18 mouse cellular contexts compared by ENCODE assay signal in genomic region chr11:120662759-120663158, GRCm38 (mm10). TPM values are rescaled to one million over a fixed set of nuclear protein-coding genes. Genes with fewer than 3 reads are reported as not detected.
"Had no signal": no experiment of that assay in that cellular context is flagged by ENCODE, and none has a peak within 500 bp of the region (broad histone marks: within the 10 kb centered on the region; RNA-seq: fewer than 3 reads in every experiment).

No protein-coding gene starts in this region.

- ATAC-seq: liver, embryonic 12.5 days; midbrain, embryonic 15.5 days had no signal

- DNase-seq: kidney, adult 9 months; kidney, postnatal 4 days; lung, embryonic 14.5 days; lung, postnatal 10 days; lung, postnatal 4 days; right cerebral cortex, postnatal 4 days; spleen, adult 18-20 months; thymus, adult 2 months; thymus, postnatal 36 days had no signal

- H3K4me3 ChIP-seq: limb, embryonic 15.5 days; liver, embryonic 12.5 days; midbrain, embryonic 10.5 days; midbrain, embryonic 15.5 days; stomach, embryonic 15.5 days had no signal

- H3K27ac ChIP-seq: kidney, postnatal 0 days; limb, embryonic 15.5 days; liver, embryonic 12.5 days; midbrain, embryonic 10.5 days; midbrain, embryonic 15.5 days; stomach, embryonic 15.5 days had no signal

- H3K9me3 ChIP-seq: limb, embryonic 15.5 days; liver, embryonic 12.5 days; midbrain, embryonic 10.5 days; midbrain, embryonic 15.5 days; stomach, embryonic 15.5 days had no signal

- H3K4me2 ChIP-seq: limb, embryonic 15.5 days; liver, embryonic 12.5 days; lung, embryonic 14.5 days; midbrain, embryonic 15.5 days; stomach, embryonic 15.5 days had no signal

- H3K9ac ChIP-seq: limb, embryonic 15.5 days; liver, embryonic 12.5 days; lung, embryonic 14.5 days; midbrain, embryonic 15.5 days; stomach, embryonic 15.5 days had no signal

- H3K36me3 ChIP-seq: limb, embryonic 15.5 days; liver, embryonic 12.5 days; midbrain, embryonic 10.5 days; midbrain, embryonic 15.5 days; stomach, embryonic 15.5 days had no signal

RNA-seq across cellular contexts. Expression of gene Notum, which starts 1.8 kb away (rescaled TPM):
- total RNA-seq: megakaryocyte, adult 5-6 weeks had no signal

RNA-seq across cellular contexts. Expression of gene Myadml2, which starts 14.8 kb away (rescaled TPM):
- total RNA-seq: megakaryocyte, adult 5-6 weeks had no signal
- polyA plus RNA-seq: limb, embryonic 11.5 days; lung, embryonic 14.5 days; midbrain, embryonic 10.5 days; testis, adult 2 months had no signal
